In the genomic region with DNA sequence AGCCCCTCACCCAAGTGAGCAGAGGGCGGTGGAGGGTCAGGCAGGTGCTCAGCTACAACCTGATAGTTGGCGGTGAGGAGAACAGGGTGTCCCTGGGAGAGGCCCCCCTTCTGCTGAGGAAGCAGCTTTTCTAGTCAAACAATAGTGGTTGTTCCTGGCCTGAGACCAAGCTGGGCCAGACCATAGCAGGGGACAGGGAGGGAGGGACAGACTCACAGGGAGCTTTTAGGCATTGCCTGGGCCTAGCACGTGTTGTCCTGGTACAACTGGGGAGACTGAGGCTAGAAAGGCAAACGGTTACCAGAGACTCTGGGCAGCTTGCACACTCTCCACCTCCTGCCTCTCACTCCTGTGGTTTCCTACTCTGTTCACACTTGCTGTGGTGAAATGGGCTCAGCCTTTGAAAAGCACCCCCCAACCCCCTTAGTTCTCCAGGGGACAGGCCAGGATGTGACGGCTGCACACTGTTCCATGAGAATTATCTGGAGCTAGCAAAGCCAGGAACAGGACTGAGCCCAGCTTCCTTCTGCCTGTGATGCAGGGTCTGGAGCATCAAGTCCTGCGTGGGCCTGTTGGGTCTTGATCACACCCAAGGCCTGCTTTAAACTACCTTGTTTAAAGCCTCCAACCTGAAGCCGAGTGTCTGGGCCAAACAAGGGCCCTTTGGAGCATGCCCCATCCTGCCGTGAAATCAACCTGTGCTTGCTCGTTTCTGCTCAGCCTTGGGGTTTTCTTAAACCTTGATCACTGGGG, we compare ENCODE assay signal across 9 mouse cellular contexts. TPM values are rescaled to one million over a fixed set of nuclear protein-coding genes. Genes with fewer than 3 reads are reported as not detected.
DNase-seq lines count a peak whose midpoint lies in the region; ATAC-seq lines count a peak whose summit lies in the region.
"Had no signal": no experiment of that assay in that cellular context is flagged by ENCODE, and none has a peak within 500 bp of the region (broad histone marks: within the 10 kb centered on the region; RNA-seq: fewer than 3 reads in every experiment).

No protein-coding gene starts in this region.

- H3K4me3 ChIP-seq in neural tube, embryonic 15.5 days (replicated peaks), result no peak overlapping the region
- no peak overlapping the region for H3K4me3 ChIP-seq in heart, embryonic 14.5 days (ENCODE audit: control insufficient read depth in 1 of 2, insufficient read depth in 1 of 2, low read depth in 1 of 2, low read length in 2 of 2)
- H3K4me3 ChIP-seq in midbrain, embryonic 13.5 days (replicated peaks), result no peak overlapping the region
- H3K4me3 ChIP-seq: megakaryocyte, embryonic 14.5 days had no signal

- WGBS in neural tube, embryonic 15.5 days, result 84% methylated on average over 9 of the region's 9 CpGs
- WGBS in heart, embryonic 14.5 days, result 76% methylated on average over 9 of the region's 9 CpGs
- 82% methylated on average over 9 of the region's 9 CpGs for whole genome bisulfite sequencing in midbrain, embryonic 13.5 days

- 0 out of 2 replicates have a peak overlapping the region, but pooled peaks have one; percentile 28 for H3K27ac ChIP-seq in neural tube, embryonic 15.5 days (replicated peaks)
- peak overlapping the region; percentile 73 to 78 for H3K27ac ChIP-seq in heart, embryonic 14.5 days (replicated peaks in 1 of 2; ENCODE audit: control insufficient read depth in 1 of 2, insufficient read depth in 1 of 2, low read depth in 2 of 2, low read length in 2 of 2)
- no peak overlapping the region for H3K27ac ChIP-seq in midbrain, embryonic 13.5 days

- H3K27me3 ChIP-seq in neural tube, embryonic 15.5 days (replicated peaks), result peaks cover 27% of the 10 kb centered on the region
- no peaks in the 10 kb centered on the region; the same call in 1 of the 2 replicates for H3K27me3 ChIP-seq in heart, embryonic 14.5 days (ENCODE audit: control insufficient read depth, insufficient read depth, low read length)
- H3K27me3 ChIP-seq in midbrain, embryonic 13.5 days, result peaks cover 33% of the 10 kb centered on the region

- H3K9me3 ChIP-seq in neural tube, embryonic 15.5 days (replicated peaks), result no peaks in the 10 kb centered on the region
- no peaks in the 10 kb centered on the region for H3K9me3 ChIP-seq in heart, embryonic 14.5 days (ENCODE audit: control insufficient read depth, low read length)
- peaks cover 4% of the 10 kb centered on the region for H3K9me3 ChIP-seq in midbrain, embryonic 13.5 days

- DNase-seq in neural tube, embryonic 10.5 days (ENCODE audit: extremely low spot score, low spot score), result no peak
- peak; percentile 80 to 92 for DNase-seq in kidney, postnatal 25 days
- peak; percentile 64 for DNase-seq in testis, postnatal 10 days (ENCODE audit: low spot score)
- no peak for DNase-seq in spleen, adult 18-20 months

- ATAC-seq in neural tube, embryonic 15.5 days (ENCODE audit: low FRiP score), result no peak
- ATAC-seq in heart, embryonic 14.5 days (ENCODE audit: insufficient number of reproducible peaks, insufficient read depth, low FRiP score, low read depth), result peak; percentile 33; the same call in 1 of the 2 replicates
- no peak for ATAC-seq in midbrain, embryonic 13.5 days
- ATAC-seq: activated CD4-positive, CD25-positive, alpha-beta regulatory T cell, adult 4 months had no signal

- H3K36me3 ChIP-seq in neural tube, embryonic 15.5 days, result peaks cover 37% of the 10 kb centered on the region
- H3K36me3 ChIP-seq in heart, embryonic 14.5 days (ENCODE audit: control insufficient read depth, insufficient read depth, low read length), result peaks cover 38% of the 10 kb centered on the region
- peaks cover 48% of the 10 kb centered on the region for H3K36me3 ChIP-seq in midbrain, embryonic 13.5 days

- no peak overlapping the region for H3K9ac ChIP-seq in neural tube, embryonic 15.5 days (replicated peaks)
- 0 out of 2 replicates have a peak overlapping the region, but pooled peaks have one; percentile 12 for H3K9ac ChIP-seq in heart, embryonic 14.5 days (ENCODE audit: low read length)
- H3K9ac ChIP-seq in midbrain, embryonic 13.5 days (replicated peaks), result no peak overlapping the region

- H3K4me1 ChIP-seq in neural tube, embryonic 15.5 days, result peaks cover 17% of the 10 kb centered on the region
- peaks cover 21 to 29% of the 10 kb centered on the region in 2 experiments for H3K4me1 ChIP-seq in heart, embryonic 14.5 days (ENCODE audit: control insufficient read depth in 2 of 2, insufficient read depth in 2 of 2, low read length in 2 of 2)
- H3K4me1 ChIP-seq in midbrain, embryonic 13.5 days (replicated peaks), result peaks cover 9% of the 10 kb centered on the region

- H3K4me2 ChIP-seq in neural tube, embryonic 15.5 days, result no peak overlapping the region
- no peak overlapping the region for H3K4me2 ChIP-seq in heart, embryonic 14.5 days (ENCODE audit: low read length)
- H3K4me2 ChIP-seq in midbrain, embryonic 13.5 days (replicated peaks), result no peak overlapping the region

RNA-seq across cellular contexts. Expression of a gene that starts 1.6 kb away (rescaled TPM):
- polyA plus RNA-seq in neural tube, embryonic 15.5 days (2015; fragmentation: Nextera tagmentation; extraction: Ambion mirVana), result 5.5 and 17.4 TPM in 2 replicates
- polyA plus RNA-seq in heart, embryonic 14.5 days (2014; fragmentation: Nextera tagmentation; extraction: Ambion mirVana), result 5.7 and 5.9 TPM in 2 replicates
- polyA plus RNA-seq in midbrain, embryonic 13.5 days (2015; fragmentation: Nextera tagmentation; extraction: Ambion mirVana), result 1.5 and 1.6 TPM in 2 replicates

RNA-seq across cellular contexts. Expression of a gene that starts 19.8 kb away (rescaled TPM):
- 0.73 TPM in 1 of 2 replicates, not detected in the other for polyA plus RNA-seq in neural tube, embryonic 15.5 days (2015; fragmentation: Nextera tagmentation; extraction: Ambion mirVana)
- not detected in 2 replicates for polyA plus RNA-seq in heart, embryonic 14.5 days (2014; fragmentation: Nextera tagmentation; extraction: Ambion mirVana)
- polyA plus RNA-seq in midbrain, embryonic 13.5 days (2015; fragmentation: Nextera tagmentation; extraction: Ambion mirVana), result 0.12 TPM in 1 of 2 replicates, not detected in the other

RNA-seq across cellular contexts. Expression of a gene that starts 29.8 kb away (rescaled TPM):
- polyA plus RNA-seq in neural tube, embryonic 15.5 days (2015; fragmentation: Nextera tagmentation; extraction: Ambion mirVana), result 40.2 and 40.3 TPM in 2 replicates
- 10.0 and 10.3 TPM in 2 replicates for polyA plus RNA-seq in heart, embryonic 14.5 days (2014; fragmentation: Nextera tagmentation; extraction: Ambion mirVana)
- 24.2 and 24.6 TPM in 2 replicates for polyA plus RNA-seq in midbrain, embryonic 13.5 days (2015; fragmentation: Nextera tagmentation; extraction: Ambion mirVana)

RNA-seq across cellular contexts. Expression of a gene that starts 40.9 kb away (rescaled TPM):
- 0.04 and 0.11 TPM in 2 replicates for polyA plus RNA-seq in neural tube, embryonic 15.5 days (2015; fragmentation: Nextera tagmentation; extraction: Ambion mirVana)
- 0.24 TPM in 1 of 2 replicates, not detected in the other for polyA plus RNA-seq in heart, embryonic 14.5 days (2014; fragmentation: Nextera tagmentation; extraction: Ambion mirVana)
- polyA plus RNA-seq in midbrain, embryonic 13.5 days (2015; fragmentation: Nextera tagmentation; extraction: Ambion mirVana), result 0.19 TPM in 1 of 2 replicates, not detected in the other

RNA-seq across cellular contexts. Expression of a gene that starts 56.3 kb away (rescaled TPM):
- polyA plus RNA-seq in neural tube, embryonic 15.5 days (2015; fragmentation: Nextera tagmentation; extraction: Ambion mirVana), result 41.8 and 47.4 TPM in 2 replicates
- polyA plus RNA-seq in heart, embryonic 14.5 days (2014; fragmentation: Nextera tagmentation; extraction: Ambion mirVana), result 31.6 and 34.3 TPM in 2 replicates
- polyA plus RNA-seq in midbrain, embryonic 13.5 days (2015; fragmentation: Nextera tagmentation; extraction: Ambion mirVana), result 65.8 and 66.7 TPM in 2 replicates

Comparison
In these comparisons a context has a peak if more than half of its experiments do, and no peak if none do; other contexts are left out.
1. DNase-seq: peak in kidney, postnatal 25 days (2 of 2) and testis, postnatal 10 days (single experiment); none in neural tube, embryonic 10.5 days (single experiment) and spleen, adult 18-20 months (0 of 2).